Mouse (Mus musculus) CH12.LX (cell line): ENCODE measurements around the gene Vdac1. TPM values are rescaled to one million over a fixed set of nuclear protein-coding genes. Genes with fewer than 3 reads are reported as not detected.

ENCODE experiments used
- polyA plus RNA-seq: library from polyadenylated mRNA; unstranded; fragments of >175 nt; gene quantifications from 2 replicates; pipeline ENCODE4 v1.2.1, GENCODE M21; 2012; ENCODE audit warnings: low read depth; ENCODE audit not compliant: insufficient read length
- total RNA-seq, 2 experiments: library from RNA; depleted of rRNA; stranded (reverse); fragments of 300-350 nt in 1 of 2; fragments of >200 nt in 1 of 2; gene quantifications; 2 replicates each; pipeline ENCODE4 v1.2.3; 2012 to 2014

Vdac1 gene
- total and polyA plus RNA-seq, 3 experiments = 204 to 315 (median 289) TPM

Other genes with a start within 250 kb of the Vdac1 start
- gene Olfr1373, start 215.3 kb upstream of the Vdac1 start, total RNA-seq (2012; rRNA removed) = not detected in 2 replicates
- gene Olfr1373, start 215.3 kb upstream of the Vdac1 start, total RNA-seq (2014; rRNA removed) = not detected in 2 replicates
- not detected in 2 replicates for gene Olfr1373, start 215.3 kb upstream of the Vdac1 start, polyA plus RNA-seq
- not detected in 2 replicates for gene Olfr1371, start 146.9 kb upstream of the Vdac1 start, total RNA-seq (2012; rRNA removed)
- not detected in 2 replicates for gene Olfr1371, start 146.9 kb upstream of the Vdac1 start, total RNA-seq (2014; rRNA removed)
- gene Olfr1371, start 146.9 kb upstream of the Vdac1 start, polyA plus RNA-seq = not detected in 2 replicates
- 169 and 248 TPM in 2 replicates for gene Skp1a, start 128.9 kb upstream of the Vdac1 start, total RNA-seq (2012; rRNA removed)
- 371 and 466 TPM in 2 replicates for gene Skp1a, start 128.9 kb upstream of the Vdac1 start, total RNA-seq (2014; rRNA removed)
- gene Skp1a, start 128.9 kb upstream of the Vdac1 start, polyA plus RNA-seq = 209 and 278 TPM in 2 replicates
- gene Tcf7, start 77.8 kb upstream of the Vdac1 start, total RNA-seq (2012; rRNA removed) = 0.46 and 0.55 TPM in 2 replicates
- 0.77 and 0.85 TPM in 2 replicates for gene Tcf7, start 77.8 kb upstream of the Vdac1 start, total RNA-seq (2014; rRNA removed)
- gene Tcf7, start 77.8 kb upstream of the Vdac1 start, polyA plus RNA-seq = 4.4 and 5.5 TPM in 2 replicates
- 98.3 and 102 TPM in 2 replicates for gene 9530068E07Rik, start 35.6 kb downstream of the Vdac1 start, total RNA-seq (2012; rRNA removed)
- 153 and 157 TPM in 2 replicates for gene 9530068E07Rik, start 35.6 kb downstream of the Vdac1 start, total RNA-seq (2014; rRNA removed)
- 117 and 128 TPM in 2 replicates for gene 9530068E07Rik, start 35.6 kb downstream of the Vdac1 start, polyA plus RNA-seq